Mouse (Mus musculus): ENCODE measurements around the gene Olfm2.

DNA sequence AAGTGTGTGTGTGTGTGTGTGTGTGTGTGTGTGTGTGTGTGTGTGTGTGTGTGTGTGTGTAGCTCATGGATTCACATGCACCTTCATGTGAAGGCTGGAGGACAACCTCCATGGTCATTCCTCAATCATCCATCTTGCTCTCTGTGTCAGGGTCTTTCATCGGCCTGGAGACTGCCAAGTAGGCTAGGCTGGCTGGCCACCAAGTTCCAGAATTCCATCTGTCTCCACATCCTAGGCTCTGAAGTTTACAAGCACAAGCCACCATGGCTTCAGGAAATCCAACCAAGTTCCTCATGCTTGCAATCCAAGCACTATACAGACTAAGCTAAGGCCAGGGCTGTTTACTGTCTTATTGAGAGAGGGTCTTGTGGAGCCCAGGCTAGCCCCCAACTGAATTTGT, 16.9 kb upstream of the Olfm2 start:
- TF ChIP-seq MAZ (IDR thresholded peaks at IDR 0.05; ENCODE audit: low read depth, low read length): no peak
- TF ChIP-seq USF2 (conservative IDR thresholded peaks at IDR 0.05; ENCODE audit: low read depth, low read length): no peak
- TF ChIP-seq ZC3H11A (IDR thresholded peaks at IDR 0.05; ENCODE audit: low read depth, low read length): no peak
- TF ChIP-seq POLR2AphosphoS2 (IDR thresholded peaks at IDR 0.05; ENCODE audit: low read depth, low read length): no peak
- TF ChIP-seq CTCF (conservative IDR thresholded peaks at IDR 0.05 in 1 of 2, IDR thresholded peaks at IDR 0.05 in 1 of 2; ENCODE audit: low read depth in 2 of 2, low read length in 2 of 2): no peak
- no peak for TF ChIP-seq ZMIZ1 (IDR thresholded peaks at IDR 0.05; ENCODE audit: low read depth, low read length)
- no peak for TF ChIP-seq POLR2A (IDR thresholded peaks at IDR 0.05; ENCODE audit: low read depth, low read length)
- TF ChIP-seq EP300 (IDR thresholded peaks at IDR 0.05; ENCODE audit: low read length): no peak
- TF ChIP-seq RAD21 (IDR thresholded peaks at IDR 0.05; ENCODE audit: low read depth, low read length): no peak
